Mouse (Mus musculus): ENCODE results near the gene Tox3.

The Tox3 gene

DNA sequence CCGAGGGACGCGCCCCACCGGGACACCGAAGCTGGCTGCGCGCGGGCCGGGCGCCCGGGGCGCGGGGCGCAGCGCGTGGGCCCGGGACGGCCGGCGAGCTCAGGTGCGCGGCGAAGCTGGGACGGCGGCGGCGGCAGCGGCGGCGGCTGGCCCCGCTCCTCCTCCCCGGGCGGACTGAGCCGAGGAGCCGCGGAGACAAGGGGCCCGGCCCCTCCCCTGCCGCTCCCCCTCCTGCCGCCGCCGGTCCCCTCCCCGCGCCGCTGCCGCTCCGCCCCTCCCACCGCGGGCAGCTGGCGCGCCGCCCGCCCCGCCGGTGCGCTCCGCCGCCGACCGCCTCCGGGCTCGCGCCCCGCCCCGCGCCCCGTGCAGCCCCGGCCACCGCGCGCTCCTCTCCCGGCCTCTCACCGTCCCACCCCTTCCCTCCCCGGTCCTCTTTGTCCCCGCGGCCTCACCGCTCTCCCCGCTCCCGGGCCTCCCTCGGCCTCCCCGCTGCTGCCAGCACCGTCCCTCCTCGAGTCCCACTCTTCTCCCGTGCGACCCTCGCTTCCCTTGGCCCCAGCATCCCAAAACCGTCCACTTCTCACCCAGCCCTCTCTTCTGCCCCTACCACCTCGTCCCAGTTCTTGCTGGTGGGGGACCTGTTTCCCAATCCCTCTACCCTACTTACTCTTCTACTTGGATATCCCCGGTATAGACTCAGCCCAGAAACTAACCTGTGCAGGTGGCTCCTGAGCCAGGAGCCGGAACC is at the start of gene Tox3:
TSS of gene Tox3 (minus strand) at position 166 of the 748 bp plus-strand sequence.
- no peak for DNase-seq (ENCODE audit: low read depth)

DNA sequence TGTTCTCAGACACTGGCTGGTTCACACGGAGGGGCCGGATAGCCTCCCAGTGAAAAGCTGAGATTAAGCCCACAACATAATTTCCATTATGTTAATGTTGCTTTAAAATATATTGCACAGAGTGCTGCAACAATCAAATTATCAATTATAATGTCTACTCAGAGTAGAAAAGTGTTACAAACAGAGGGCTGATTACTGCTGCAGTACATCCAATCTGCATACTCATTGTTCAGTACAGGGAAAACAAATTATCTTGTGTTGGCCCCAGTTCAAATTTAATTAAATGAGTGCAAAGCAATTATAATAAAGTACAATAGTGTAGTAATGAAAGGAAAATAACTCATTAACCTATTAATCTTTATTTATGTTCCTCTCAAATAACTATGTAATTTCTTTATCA is 44.5 kb upstream of the Tox3 start:
- no peak for DNase-seq (ENCODE audit: low read depth)

DNA sequence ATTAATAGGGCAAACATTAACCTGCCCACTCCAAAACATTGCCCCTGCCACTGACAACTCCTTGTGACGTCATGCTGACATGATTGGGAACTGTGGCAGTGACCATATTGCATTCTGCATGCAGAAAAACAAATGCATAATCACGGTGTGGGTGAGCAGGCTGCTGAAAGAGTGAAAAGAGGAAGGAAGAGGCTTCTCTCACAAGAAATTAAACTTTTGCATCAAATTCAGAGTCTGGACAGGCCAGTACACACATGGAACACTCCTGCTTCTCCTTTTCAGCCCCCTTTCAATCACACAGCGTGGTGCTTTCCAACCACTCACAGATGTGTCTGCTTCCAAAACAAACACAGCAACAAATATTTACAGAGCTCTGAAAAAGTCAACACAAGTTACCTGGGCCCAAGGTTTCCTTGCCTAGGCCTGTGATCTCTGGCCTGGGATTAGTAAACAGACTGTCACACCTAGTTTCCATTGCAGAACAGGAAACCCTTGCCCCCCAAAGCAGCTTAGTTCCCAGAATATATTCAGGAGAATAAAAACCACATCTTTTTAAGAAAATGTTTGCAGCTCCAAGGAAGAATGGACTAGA is 43.4 kb upstream of the Tox3 start:
- no peak for DNase-seq (ENCODE audit: low read depth)

DNA sequence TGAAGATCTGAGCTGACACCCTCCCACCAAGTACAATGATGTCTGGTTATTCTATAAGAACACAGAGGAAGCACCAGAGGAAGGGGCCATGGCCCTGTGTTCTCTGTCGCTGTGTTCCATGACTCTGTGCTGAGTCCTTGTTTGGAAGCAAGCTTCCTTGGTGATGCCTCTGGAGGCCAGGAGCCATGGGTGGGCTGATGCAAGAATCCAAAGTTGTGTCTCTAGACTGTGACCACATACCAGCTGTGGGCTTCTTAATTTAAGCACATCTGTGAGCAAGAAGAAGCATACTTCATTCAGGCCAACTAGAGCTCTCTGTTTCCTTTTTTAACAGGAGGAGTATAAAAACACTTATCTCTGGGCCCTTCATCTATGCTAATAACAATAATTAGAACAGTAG is 42.7 kb upstream of the Tox3 start:
- DNase-seq (ENCODE audit: low read depth): no peak

GRCm38 (mm10) chr8:90379064-90379463 is 30.9 kb upstream of the Tox3 start:
- DNase-seq (ENCODE audit: low read depth): no peak

DNA sequence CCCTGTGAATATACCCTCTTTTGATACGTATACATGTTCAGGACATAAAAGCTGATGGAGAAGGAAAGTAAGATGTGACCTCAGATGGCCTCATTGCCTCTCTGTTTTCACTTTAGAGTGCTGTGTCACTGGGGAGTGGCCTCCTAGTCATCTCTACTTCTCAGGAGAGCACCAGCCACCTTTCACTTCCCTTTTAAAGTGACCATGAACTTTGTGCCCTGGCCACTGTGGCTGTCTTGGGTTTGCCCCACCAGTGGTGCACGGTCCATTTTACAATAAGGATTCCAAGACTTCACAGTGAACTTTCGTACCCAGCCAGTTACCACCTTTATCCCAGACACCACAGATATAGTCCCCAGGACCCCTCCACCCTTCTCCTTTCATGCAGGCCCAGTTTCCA is 29.9 kb upstream of the Tox3 start:
- DNase-seq (ENCODE audit: low read depth): no peak

DNA sequence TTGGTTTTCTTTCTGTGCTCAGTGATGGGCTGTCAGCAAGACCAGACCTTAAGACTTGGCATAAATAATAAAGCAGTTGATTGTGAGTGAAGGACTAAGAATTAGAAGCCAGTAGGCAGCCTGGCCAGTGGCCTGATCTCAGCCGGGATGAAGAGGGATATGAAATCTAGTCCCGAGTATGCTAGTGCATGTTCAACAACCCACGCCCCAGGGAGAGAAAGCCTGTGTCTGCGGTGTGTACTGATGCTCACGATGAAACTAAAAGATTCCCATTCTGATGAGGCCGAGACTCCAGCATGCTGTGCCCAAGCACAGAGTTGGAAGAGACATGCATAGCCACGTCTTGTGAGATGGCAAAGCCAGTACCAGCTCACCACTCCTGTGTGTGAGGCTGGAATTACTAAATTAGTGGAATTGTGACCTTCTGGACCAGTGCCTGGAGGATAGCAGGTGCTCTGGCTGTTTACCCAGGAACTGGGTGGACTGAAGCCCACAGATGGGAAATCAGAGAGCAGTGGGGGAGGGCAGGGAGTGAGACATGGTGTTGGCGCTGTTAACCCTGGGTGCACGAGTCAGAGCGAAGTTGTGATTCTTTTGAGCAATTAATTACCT is 23.6 kb upstream of the Tox3 start:
- no peak for DNase-seq (ENCODE audit: low read depth)

DNA sequence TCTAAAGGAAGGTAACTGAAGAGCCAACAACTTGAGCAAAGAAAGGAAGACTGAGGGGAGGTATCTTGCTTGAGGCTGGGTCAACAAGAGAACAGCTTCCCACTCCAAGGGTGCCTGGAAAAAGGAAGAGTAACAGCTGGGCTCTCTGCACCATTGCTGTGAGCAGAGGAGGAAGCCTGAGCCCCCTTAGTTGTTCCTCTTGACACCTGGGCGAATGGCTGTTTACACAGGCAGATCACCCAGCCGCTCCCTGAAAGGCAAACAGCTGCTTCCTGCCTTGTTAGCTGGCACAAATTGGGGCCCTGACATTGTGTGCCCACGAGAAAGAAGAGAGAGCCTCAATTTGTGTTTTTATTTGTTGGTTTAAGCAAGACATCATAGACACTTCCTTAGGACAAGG is 21.7 kb upstream of the Tox3 start:
- no peak for DNase-seq (ENCODE audit: low read depth)

- DNase-seq (ENCODE audit: low read depth): peak; percentile 13
Measured at GRCm38 (mm10) chr8:90356729-90357128, 8.6 kb upstream of the Tox3 start.

- DNase-seq (ENCODE audit: low read depth): no peak
Measured at GRCm38 (mm10) chr8:90354782-90355181, 6.6 kb upstream of the Tox3 start.

- no peak for DNase-seq (ENCODE audit: low read depth)
Measured at GRCm38 (mm10) chr8:90353960-90354540, 5.9 kb upstream of the Tox3 start.

- no peak for DNase-seq (ENCODE audit: low read depth)
Measured at GRCm38 (mm10) chr8:90353499-90353898, 5.4 kb upstream of the Tox3 start.

- DNase-seq (ENCODE audit: low read depth): no peak
Measured at GRCm38 (mm10) chr8:90352991-90353390, 4.8 kb upstream of the Tox3 start.

- no peak for DNase-seq (ENCODE audit: low read depth)
Measured at GRCm38 (mm10) chr8:90349709-90350562, 1.8 kb upstream of the Tox3 start.

DNA sequence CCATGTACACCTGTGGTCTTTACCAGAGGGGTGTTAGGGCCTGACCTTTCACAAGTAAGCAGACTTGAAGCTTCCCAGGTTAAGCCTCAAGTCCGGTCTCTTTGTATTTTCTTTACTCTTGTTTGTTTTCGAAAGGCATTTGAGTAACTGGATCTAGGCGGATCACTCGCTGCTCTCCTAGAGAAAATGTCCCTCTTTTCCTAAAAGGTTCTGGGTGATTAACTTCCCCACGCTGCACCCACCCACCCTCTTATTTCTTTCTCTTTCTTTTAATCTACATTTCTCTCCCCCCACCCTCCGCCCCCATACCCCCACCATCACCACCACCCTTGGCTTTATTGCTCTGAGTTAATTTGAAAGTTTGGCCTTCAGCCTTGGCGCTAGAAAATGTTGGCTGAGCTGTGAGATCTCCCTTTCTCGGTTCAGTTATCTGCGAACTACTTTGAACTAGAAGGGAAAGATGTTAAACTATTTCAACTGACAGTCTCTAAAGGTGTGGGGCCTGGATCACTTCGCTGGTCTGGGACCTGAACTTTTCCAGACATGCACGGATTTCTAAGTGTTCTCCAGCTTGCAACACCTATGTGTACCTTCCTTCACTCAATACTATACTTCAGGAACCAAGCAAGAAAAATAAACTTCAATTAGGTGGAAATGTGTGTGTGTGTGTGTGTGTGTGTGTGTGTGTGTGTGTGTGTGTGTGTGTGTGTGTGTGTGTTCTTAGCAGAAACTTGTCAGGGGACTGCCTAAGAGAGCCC is 962 bp upstream of the Tox3 start:
- no peak for DNase-seq (ENCODE audit: low read depth)

DNA sequence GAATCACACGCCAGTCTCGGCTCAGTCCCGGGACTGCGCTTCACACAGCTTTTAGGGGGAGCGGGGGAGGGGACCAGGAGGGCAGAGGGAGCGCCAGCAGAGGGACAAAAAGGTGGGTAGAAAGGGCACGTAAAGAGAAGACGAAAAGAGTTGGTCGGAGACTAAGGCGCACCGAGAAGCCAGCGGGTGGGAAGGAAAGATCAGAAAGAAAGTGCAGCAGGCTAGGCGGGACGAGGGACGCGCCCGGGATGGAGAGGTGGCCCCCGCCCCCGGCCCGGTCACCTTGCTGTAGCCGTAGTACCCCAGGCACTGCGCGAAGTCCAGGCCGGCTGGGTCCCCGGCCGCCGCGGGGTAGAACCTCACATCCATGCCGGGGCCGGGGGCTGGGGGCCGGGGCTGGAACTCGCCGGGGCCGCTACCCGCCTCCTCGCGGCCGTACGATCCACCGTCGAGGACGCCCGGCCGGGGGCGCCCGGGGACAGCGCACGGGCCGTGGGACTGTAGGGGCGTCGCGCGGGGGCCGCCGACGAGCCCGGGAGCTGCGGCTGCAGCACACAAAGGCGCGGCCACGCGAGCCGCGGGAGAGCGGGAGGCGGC is 464 bp downstream of the Tox3 start:
- DNase-seq (ENCODE audit: low read depth): no peak

GRCm38 (mm10) chr8:90346880-90347535 is 1.1 kb downstream of the Tox3 start:
- no peak for DNase-seq (ENCODE audit: low read depth)

DNA sequence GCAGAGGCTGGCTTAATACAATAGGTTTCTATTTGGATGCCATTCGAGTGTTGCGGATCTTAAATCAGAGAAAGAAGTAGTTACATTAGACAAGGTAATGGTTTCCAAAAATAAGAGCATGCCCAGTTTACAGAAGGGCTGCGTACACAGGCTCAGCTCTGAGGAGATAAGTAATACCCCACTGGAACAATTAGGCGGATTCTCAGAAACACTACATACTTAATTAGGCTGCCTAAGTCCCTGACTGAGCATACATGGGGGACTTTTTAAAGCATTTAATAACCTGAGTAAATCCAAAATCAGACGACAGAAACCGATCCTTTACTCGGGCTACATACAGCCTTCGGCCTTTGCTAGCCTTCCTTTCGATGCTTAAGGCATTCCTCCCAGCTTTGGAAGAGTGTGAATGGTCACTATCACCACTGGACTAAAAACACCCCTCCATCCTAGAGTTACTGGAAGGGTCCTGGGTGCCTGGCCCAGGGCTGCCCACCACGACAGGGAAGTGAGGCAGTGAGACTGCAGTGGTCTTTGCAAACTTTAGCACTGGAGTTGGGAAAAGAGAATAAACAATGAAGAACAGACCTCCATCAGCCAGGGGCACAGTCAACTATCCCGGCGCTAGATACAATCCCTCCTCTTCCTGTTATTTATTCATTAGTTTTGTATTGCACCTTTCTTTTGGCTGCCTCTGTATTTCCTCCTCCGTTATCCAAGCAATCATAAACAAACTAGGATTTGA is 1.8 kb downstream of the Tox3 start:
- DNase-seq (ENCODE audit: low read depth): no peak

DNA sequence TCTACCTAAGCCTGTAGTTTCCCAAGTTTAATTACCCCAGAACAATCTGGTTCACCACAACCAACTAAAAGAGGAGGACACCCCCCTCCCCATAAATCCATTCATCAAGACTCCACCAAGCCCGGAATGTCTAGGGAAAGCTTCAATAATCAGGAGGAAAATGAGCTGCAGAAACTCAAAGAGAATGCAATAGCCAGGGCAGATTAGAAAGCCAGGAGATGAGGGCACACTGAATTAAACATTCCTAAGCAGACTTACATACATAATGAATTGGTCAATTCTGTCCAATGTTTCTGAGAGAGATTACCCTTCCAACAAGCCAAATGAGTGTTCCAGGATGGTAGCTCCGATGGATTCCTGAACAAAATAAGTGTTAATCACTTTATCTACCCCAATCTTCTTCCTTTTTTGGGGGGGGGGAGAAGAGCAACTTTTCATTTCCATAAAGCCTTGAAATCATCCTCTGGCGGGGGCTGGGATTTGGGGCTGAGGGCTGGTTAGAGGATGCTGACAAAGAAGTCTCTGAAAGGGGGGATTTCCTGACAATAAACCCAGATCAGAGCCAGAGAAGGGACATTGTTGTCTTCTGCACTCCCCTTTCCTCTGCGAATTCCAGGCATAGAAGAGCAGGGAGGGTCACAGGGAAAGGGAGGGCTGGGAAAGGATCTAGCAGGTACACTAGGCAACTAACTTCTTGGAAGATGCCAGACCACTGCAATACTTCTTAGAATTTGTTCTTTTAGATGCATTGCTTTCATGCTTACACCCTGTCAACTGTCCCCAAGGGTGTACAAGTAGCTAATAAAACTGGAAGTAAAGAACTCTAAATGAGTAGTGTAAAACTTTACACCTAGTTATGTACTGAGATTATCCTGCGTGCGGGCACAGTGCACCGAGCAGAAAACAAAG is 17.5 kb downstream of the Tox3 start:
- no peak for DNase-seq (ENCODE audit: low read depth)

Measured in naive thymus-derived CD4-positive, alpha-beta T cell, adult 2 months (primary cell).